Mouse (Mus musculus) liver, embryonic 11.5 days (tissue): ENCODE measurements around the gene Zfp114. TPM values are rescaled to one million over a fixed set of nuclear protein-coding genes. Genes with fewer than 3 reads are reported as not detected.

Experiments
- ATAC-seq: fragments of 200-750 bp; cut with Nextera tagmentation; replicated peaks from 2 replicates; pipeline ENCODE4 v1.8.0; 2017; ENCODE audit warnings: moderate number of reproducible peaks, mild to moderate bottlenecking, moderate TSS enrichment, moderate library complexity; ENCODE audit not compliant: low FRiP score
- DNase-seq: peaks from one replicate; pipeline ENCODE4 v3.0.0-alpha.2; 2017; ENCODE audit warnings: low spot score
- H3K27ac ChIP-seq: fragments of 300-500 bp; sonication (generic); 2 replicates; pipeline ENCODE4 v1.5.1; 2014; ENCODE audit warnings: mild to moderate bottlenecking, low read depth, low read length, control low read depth
- H3K27me3 ChIP-seq: fragments of 300-500 bp; sonication (generic); replicated peaks from 2 replicates; pipeline ENCODE4 v1.6.1; 2014; ENCODE audit warnings: low read length, mixed read lengths; ENCODE audit not compliant: control insufficient read depth, insufficient read depth
- H3K36me3 ChIP-seq: fragments of 300-500 bp; sonication (generic); 2 replicates; pipeline ENCODE4 v1.6.1; 2014; ENCODE audit warnings: mild to moderate bottlenecking, low read length, moderate library complexity, mixed read lengths; ENCODE audit not compliant: control insufficient read depth, insufficient read depth
- H3K4me1 ChIP-seq: fragments of 300-500 bp; sonication (generic); replicated peaks from 2 replicates; pipeline ENCODE4 v1.6.1; 2014; ENCODE audit warnings: low read length, mixed read lengths; ENCODE audit not compliant: control insufficient read depth, insufficient read depth
- H3K4me2 ChIP-seq: fragments of 300-500 bp; sonication (generic); 2 replicates; pipeline ENCODE4 v1.6.1; 2014; ENCODE audit warnings: mild to moderate bottlenecking, control low read depth, moderate library complexity
- H3K4me3 ChIP-seq: fragments of 300-500 bp; sonication (generic); 2 replicates; pipeline ENCODE4 v1.5.1; 2014; ENCODE audit warnings: low read depth, low read length, control low read depth
- H3K9ac ChIP-seq: fragments of 300-500 bp; sonication (generic); 2 replicates; pipeline ENCODE4 v1.6.1; 2014; ENCODE audit warnings: low read depth, low read length, control low read depth
- H3K9me3 ChIP-seq: fragments of 300-500 bp; sonication (generic); 2 replicates; pipeline ENCODE4 v1.6.1; 2016; ENCODE audit warnings: low read length, inconsistent platforms, mixed read lengths; ENCODE audit not compliant: control insufficient read depth
- WGBS: fragments of 180-500 bp; shearing (Covaris S2); extraction: QIAGEN DNeasy Blood & Tissue Kit; methylation state at CpG from one replicate; pipeline ENCODE4 v1.1.7; 2014; 5-methylcytosine and 5-hydroxymethylcytosine counted together
- polyA plus RNA-seq: library from polyadenylated mRNA; unstranded; fragments of >200 nt; fragmentation: Nextera tagmentation; extraction: Ambion mirVana; gene quantifications from 2 replicates; pipeline ENCODE4 v1.2.1, GENCODE M21; 2014

The Zfp114 gene
- polyA plus RNA-seq, 1 experiment from 2014 or later = 2.9 TPM

- no peak overlapping the region for H3K4me3 ChIP-seq
- no peak overlapping the region for H3K27ac ChIP-seq
- no peaks in the 10 kb centered on the region for H3K9me3 ChIP-seq
- WGBS = 57% methylated on average over 4 of the region's 4 CpGs
- peak; percentile 18 for DNase-seq
- H3K36me3 ChIP-seq = no peaks in the 10 kb centered on the region
- H3K27me3 ChIP-seq = no peaks in the 10 kb centered on the region
- H3K4me1 ChIP-seq = no peaks in the 10 kb centered on the region
- no peak for ATAC-seq
- H3K4me2 ChIP-seq = no peak overlapping the region
- H3K9ac ChIP-seq = no peak overlapping the region
Observed at GRCm38 (mm10) chr7:24188901-24189570, 14.2 kb downstream of the Zfp114 start.

GRCm38 (mm10) chr7:24189571-24189944 lies 14.7 kb downstream of the Zfp114 start:
- ATAC-seq (no peak), DNase-seq (no peak)
- no peaks in the 10 kb centered on the region for H3K4me1 ChIP-seq
- peaks cover 3% of the 10 kb centered on the region; the same call in 1 of the 2 replicates for H3K36me3 ChIP-seq
- H3K4me3 ChIP-seq = no peak overlapping the region
- H3K9ac ChIP-seq = no peak overlapping the region
- WGBS = 31% methylated on average over 5 of the region's 5 CpGs
- H3K9me3 ChIP-seq = no peaks in the 10 kb centered on the region
- no peak overlapping the region for H3K27ac ChIP-seq
- no peaks in the 10 kb centered on the region for H3K27me3 ChIP-seq
- H3K4me2 ChIP-seq = no peak overlapping the region

GRCm38 (mm10) chr7:24191361-24191760 lies 16.5 kb downstream of the Zfp114 start:
- no peak overlapping the region for H3K27ac ChIP-seq
- no peak overlapping the region for H3K4me2 ChIP-seq
- H3K36me3 ChIP-seq = peaks cover 5% of the 10 kb centered on the region; the same call in 1 of the 2 replicates
- ATAC-seq (no peak), DNase-seq (no peak)
- no peak overlapping the region for H3K9ac ChIP-seq
- H3K4me1 ChIP-seq = no peaks in the 10 kb centered on the region
- H3K4me3 ChIP-seq = no peak overlapping the region
- WGBS = 74% methylated on average over 2 of the region's 2 CpGs
- no peaks in the 10 kb centered on the region for H3K9me3 ChIP-seq
- no peaks in the 10 kb centered on the region for H3K27me3 ChIP-seq

GRCm38 (mm10) chr7:24193157-24193556 lies 18.3 kb downstream of the Zfp114 start:
- DNase-seq = no peak
- 77% methylated on average over 3 of the region's 3 CpGs for WGBS
- Histone ChIP-seq H3K9ac (no peak overlapping the region), H3K27me3 (no peaks in the 10 kb centered on the region), H3K4me3 (no peak overlapping the region), H3K4me1 (no peaks in the 10 kb centered on the region), H3K36me3 (peaks cover 14% of the 10 kb centered on the region), H3K4me2 (no peak overlapping the region), H3K27ac (no peak overlapping the region), H3K9me3 (0 out of 2 replicates have a peak, but pooled peaks cover 3% of the 10 kb centered on the region)
- no peak for ATAC-seq

- Histone ChIP-seq H3K4me2 (no peak overlapping the region), H3K27me3 (no peaks in the 10 kb centered on the region), H3K9ac (no peak overlapping the region), H3K36me3 (peaks cover 43% of the 10 kb centered on the region), H3K9me3 (peaks cover 5% of the 10 kb centered on the region; the same call in 1 of the 2 replicates), H3K4me1 (no peaks in the 10 kb centered on the region), H3K4me3 (no peak overlapping the region), H3K27ac (no peak overlapping the region)
- no peak for ATAC-seq
- no peak for DNase-seq
- 90% methylated on average over 4 of the region's 4 CpGs for WGBS
Observed at GRCm38 (mm10) chr7:24196961-24197360, 22.1 kb downstream of the Zfp114 start.

- Histone ChIP-seq H3K27me3 (no peaks in the 10 kb centered on the region), H3K27ac (0 out of 2 replicates have a peak overlapping the region, but pooled peaks have one; percentile 2)
- ATAC-seq = peak; percentile 82
Observed at GRCm38 (mm10) chr7:24207488-24208261, 32.8 kb downstream of the Zfp114 start.

GRCm38 (mm10) chr7:24208282-24208886 lies 33.5 kb downstream of the Zfp114 start:
- peak overlapping the region; percentile 63 for H3K4me3 ChIP-seq
- 55% methylated on average over 7 of the region's 7 CpGs for WGBS
- no peaks in the 10 kb centered on the region for H3K9me3 ChIP-seq
- H3K27ac ChIP-seq = no peak overlapping the region
- no peak for ATAC-seq
- H3K9ac ChIP-seq = peak overlapping the region; percentile 78
- DNase-seq = no peak
- no peaks in the 10 kb centered on the region for H3K27me3 ChIP-seq
- H3K4me1 ChIP-seq = no peaks in the 10 kb centered on the region
- peaks cover 10% of the 10 kb centered on the region; the same call in 1 of the 2 replicates for H3K36me3 ChIP-seq
- peak overlapping the region; percentile 73 for H3K4me2 ChIP-seq

More at GRCm38 (mm10) chr7:24207488-24208261, 32.8 kb downstream of the Zfp114 start:
- H3K4me2 ChIP-seq = peak overlapping the region; percentile 73
- H3K36me3 ChIP-seq = peaks cover 13% of the 10 kb centered on the region; the same call in 1 of the 2 replicates
- H3K9me3 ChIP-seq = no peaks in the 10 kb centered on the region
- peak overlapping the region; percentile 78 for H3K9ac ChIP-seq
- H3K4me1 ChIP-seq = no peaks in the 10 kb centered on the region
- H3K4me3 ChIP-seq = peak overlapping the region; percentile 63
- WGBS = 15% methylated on average over 24 of the region's 24 CpGs
- DNase-seq = peak; percentile 65

GRCm38 (mm10) chr7:24210296-24210695 lies 35.4 kb downstream of the Zfp114 start:
- H3K4me1 ChIP-seq = no peaks in the 10 kb centered on the region
- WGBS = 66% methylated on average over 2 of the region's 2 CpGs
- ATAC-seq (no peak), DNase-seq (no peak)
- no peak overlapping the region for H3K9ac ChIP-seq
- H3K4me3 ChIP-seq = no peak overlapping the region
- H3K36me3 ChIP-seq = peaks cover 2% of the 10 kb centered on the region; the same call in 1 of the 2 replicates
- no peak overlapping the region for H3K4me2 ChIP-seq
- no peaks in the 10 kb centered on the region for H3K27me3 ChIP-seq
- H3K27ac ChIP-seq = no peak overlapping the region
- H3K9me3 ChIP-seq = no peaks in the 10 kb centered on the region
